Mouse (Mus musculus): Measurements from ENCODE around the gene Mtap. TPM values are rescaled to one million over a fixed set of nuclear protein-coding genes. Genes with fewer than 3 reads are reported as not detected.
A peak's percentile ranks its signal among the peaks of the same experiment; 100 is the strongest.

The Mtap gene
- polyA plus RNA-seq, 1 experiment = 13.9 TPM

DNA sequence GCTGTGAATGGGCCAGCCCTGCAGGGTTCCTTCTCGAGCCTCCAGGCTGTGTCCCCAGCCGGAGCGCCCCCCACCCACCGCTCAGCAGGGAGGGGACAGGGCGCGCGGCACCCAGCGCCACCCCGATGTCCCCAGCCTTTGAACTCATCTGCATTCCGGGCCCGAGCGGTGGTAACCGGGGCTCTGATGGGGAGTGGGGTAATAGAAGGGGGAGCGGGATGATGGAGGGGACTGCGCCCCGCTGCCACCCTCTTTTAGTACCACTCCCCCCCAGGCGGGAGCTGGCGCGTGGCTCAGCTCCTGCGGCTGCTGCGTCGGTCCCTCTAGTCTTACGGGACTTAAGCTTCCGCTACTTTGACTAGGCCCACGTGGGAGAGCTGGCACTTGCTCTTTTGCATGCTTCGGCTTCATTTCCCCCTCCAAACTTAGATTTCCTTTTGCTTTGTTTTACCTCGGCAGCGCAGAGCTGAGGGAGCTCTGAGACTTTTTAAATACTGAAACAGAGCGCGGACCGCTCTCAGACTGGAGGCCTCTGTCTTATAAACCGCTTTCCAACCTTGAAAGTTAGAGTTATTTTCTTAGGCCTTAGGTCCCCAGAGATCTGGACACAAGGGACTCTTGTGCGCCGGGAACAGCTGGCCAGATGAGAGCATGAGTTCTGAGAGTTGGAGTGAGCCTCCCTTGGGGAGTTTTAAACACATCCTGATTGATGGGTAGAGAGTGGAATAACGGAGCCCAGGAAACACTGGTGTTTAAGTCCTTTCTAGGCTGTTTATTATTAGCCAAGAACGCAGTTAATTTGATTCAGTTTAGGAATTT is 829 bp downstream of the Mtap start:
- no peak for TF ChIP-seq POLR2A (IDR thresholded peaks at IDR 0.05; ENCODE audit: borderline replicate concordance, extremely low read depth, insufficient read depth, insufficient read length, poor library complexity, severe bottlenecking)
- no peak for TF ChIP-seq CTCF (IDR thresholded peaks at IDR 0.05; ENCODE audit: borderline replicate concordance, extremely low read depth, insufficient read depth, insufficient read length)
- peak; percentile 77 for DNase-seq (ENCODE audit: low read depth)

DNA sequence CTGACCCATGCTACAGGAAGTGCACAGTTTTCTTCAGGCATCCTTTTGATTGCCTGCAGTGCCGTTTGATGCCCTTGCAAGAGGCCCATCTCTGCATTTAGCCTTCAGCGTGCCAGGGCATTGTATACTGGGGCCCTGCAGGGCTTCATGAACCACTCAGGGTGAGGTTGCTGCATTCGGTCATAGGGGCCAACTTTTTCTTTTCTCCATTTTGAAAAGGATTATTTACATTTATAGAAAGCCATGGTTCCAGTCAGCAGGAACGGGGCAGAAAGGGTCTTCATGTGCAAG is 1.4 kb downstream of the Mtap start:
- TF ChIP-seq CTCF (IDR thresholded peaks at IDR 0.05; ENCODE audit: borderline replicate concordance, extremely low read depth, insufficient read depth, insufficient read length) = no peak
- no peak for TF ChIP-seq POLR2A (IDR thresholded peaks at IDR 0.05; ENCODE audit: borderline replicate concordance, extremely low read depth, insufficient read depth, insufficient read length, poor library complexity, severe bottlenecking)

DNA sequence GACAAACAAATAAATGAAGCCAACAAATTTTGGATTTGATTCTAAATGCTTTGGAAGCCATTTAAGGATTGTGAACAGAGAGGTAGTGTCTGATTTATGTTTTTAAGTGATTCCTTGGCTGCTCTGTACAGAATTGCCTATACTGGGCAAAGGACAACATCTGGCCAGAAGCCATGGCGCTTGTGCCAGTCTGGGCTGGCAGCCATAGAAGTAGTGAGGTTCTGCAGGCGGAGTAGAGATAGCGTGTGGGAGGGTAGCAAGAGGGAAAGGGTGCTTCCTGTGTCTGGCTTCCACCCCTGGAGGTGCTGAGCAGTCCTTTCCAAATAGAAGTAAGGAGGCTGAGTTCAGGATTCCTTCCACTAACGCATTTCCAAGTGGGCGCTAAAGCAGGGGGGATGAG is 3.9 kb downstream of the Mtap start:
- TF ChIP-seq POLR2A (IDR thresholded peaks at IDR 0.05; ENCODE audit: borderline replicate concordance, extremely low read depth, insufficient read depth, insufficient read length, poor library complexity, severe bottlenecking) = no peak
- TF ChIP-seq CTCF (IDR thresholded peaks at IDR 0.05; ENCODE audit: borderline replicate concordance, extremely low read depth, insufficient read depth, insufficient read length) = no peak
- peak; percentile 68 for DNase-seq (ENCODE audit: low read depth)

More for the DNA sequence above, 1.4 kb downstream of the Mtap start:
- peak; percentile 40 for DNase-seq (ENCODE audit: low read depth)

DNA sequence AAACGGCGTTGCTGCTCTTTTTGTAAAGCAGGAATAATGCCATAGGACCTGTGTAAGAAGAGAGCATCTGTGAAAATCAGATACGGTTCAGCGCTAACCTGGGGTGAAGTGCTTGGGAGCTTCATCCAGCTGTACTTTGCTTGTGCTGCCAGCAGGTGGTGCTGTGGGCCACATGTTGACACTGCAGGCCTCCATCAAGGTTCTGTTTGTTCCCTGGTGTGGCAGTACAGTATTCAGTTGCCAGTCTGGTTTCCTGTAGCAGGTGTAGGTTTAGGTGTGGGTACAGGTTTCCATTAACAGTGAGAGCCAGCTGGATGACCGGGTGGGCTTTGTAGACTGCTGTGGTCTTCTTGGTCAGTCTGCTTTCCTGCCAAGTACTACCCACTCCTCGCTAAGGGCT is 8.5 kb downstream of the Mtap start:
- peak; percentile 92 for TF ChIP-seq CTCF (IDR thresholded peaks at IDR 0.05; ENCODE audit: borderline replicate concordance, extremely low read depth, insufficient read depth, insufficient read length)
- TF ChIP-seq POLR2A (IDR thresholded peaks at IDR 0.05; ENCODE audit: borderline replicate concordance, extremely low read depth, insufficient read depth, insufficient read length, poor library complexity, severe bottlenecking) = no peak

DNA sequence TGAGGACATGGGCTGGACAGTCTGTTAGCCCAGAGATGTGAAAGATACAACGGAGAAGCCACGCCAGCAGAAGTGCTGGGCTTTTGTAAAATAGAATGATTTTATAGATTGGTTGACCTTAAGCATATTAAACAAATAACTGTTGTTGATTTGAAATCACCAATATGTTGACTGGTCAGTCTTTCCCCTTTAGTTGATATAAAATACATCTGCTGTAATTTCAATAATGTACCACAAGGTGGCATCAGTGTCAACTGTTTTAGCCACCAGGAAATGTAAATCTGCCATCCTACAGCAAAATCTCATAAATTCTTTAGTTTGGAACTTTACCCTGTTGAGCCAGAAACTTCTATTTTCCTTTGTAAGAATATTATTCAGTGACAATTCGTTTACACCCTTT is 9.4 kb downstream of the Mtap start:
- TF ChIP-seq POLR2A (IDR thresholded peaks at IDR 0.05; ENCODE audit: borderline replicate concordance, extremely low read depth, insufficient read depth, insufficient read length, poor library complexity, severe bottlenecking) (no peak), CTCF (IDR thresholded peaks at IDR 0.05; ENCODE audit: borderline replicate concordance, extremely low read depth, insufficient read depth, insufficient read length) (peak; percentile 28; the same call in 1 of the 2 replicates)
- DNase-seq (ENCODE audit: low read depth) = peak; percentile 74

More for the DNA sequence above, 8.5 kb downstream of the Mtap start:
- peak; percentile 80 for DNase-seq (ENCODE audit: low read depth)

DNA sequence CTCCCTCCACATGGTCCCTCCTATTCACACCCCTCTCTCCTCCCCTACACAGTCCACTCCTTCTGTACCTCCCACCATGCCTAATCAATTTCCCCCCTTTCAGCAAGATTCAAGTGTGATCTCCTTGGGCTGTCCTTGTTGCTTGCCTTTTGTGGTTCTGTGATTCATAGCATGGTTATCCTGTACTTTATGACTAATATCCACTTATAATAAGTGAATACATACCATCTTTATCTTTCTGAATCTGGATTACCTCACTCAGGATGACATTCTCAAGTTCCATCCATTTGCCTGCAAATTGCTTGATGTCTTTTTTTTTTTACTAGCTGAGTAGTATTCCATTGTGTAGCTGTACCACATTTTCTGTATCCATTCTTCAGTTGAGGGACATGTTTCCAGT is 12.3 kb downstream of the Mtap start:
- DNase-seq (ENCODE audit: low read depth) = no peak

DNA sequence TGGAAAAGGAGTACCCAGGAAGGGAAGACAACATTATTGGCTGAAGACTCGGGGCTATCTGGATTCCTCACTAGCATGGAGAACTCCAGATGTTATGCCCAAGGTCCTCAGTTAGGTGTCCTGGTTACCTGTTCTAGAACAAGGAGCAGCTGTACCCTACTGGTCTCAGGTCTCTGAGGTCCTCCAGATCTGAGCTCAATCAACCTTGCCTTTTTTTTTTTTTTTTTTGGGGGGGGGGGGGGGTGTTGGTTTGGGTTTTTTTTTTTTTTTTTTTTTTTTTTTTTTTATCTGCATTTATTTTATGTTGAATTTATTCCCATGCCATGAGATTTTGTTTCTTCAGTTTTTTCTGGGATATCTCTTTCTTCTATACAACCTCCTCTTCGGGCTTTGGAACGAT is 24.5 kb downstream of the Mtap start:
- no peak for DNase-seq (ENCODE audit: low read depth)
- no peak for TF ChIP-seq CTCF (IDR thresholded peaks at IDR 0.05; ENCODE audit: borderline replicate concordance, extremely low read depth, insufficient read depth, insufficient read length)
- no peak for TF ChIP-seq POLR2A (IDR thresholded peaks at IDR 0.05; ENCODE audit: borderline replicate concordance, extremely low read depth, insufficient read depth, insufficient read length, poor library complexity, severe bottlenecking)

More for the DNA sequence above, 12.3 kb downstream of the Mtap start:
- TF ChIP-seq CTCF (IDR thresholded peaks at IDR 0.05; ENCODE audit: borderline replicate concordance, extremely low read depth, insufficient read depth, insufficient read length) (no peak), POLR2A (IDR thresholded peaks at IDR 0.05; ENCODE audit: borderline replicate concordance, extremely low read depth, insufficient read depth, insufficient read length, poor library complexity, severe bottlenecking) (no peak)

DNA sequence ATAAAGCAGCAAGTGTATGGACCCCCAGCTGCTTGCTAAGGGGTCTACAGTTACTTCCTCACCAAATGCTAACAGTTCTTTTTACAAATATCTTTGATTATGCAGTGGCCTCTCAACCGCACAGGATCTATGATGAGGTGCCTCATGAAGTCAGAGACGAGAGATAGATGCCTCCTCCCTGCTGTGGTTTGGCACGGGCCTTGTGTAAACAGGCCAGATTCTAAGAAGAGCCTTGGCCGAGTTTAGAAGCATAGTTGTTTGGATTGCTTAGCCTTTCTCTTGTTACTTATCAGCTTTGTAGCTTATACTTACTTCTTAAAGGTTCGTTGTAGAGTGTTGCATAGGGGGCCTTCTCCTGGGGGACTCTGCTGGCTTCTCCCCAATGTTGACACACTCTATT is 25.6 kb downstream of the Mtap start:
- DNase-seq (ENCODE audit: low read depth) = no peak
- no peak for TF ChIP-seq POLR2A (IDR thresholded peaks at IDR 0.05; ENCODE audit: borderline replicate concordance, extremely low read depth, insufficient read depth, insufficient read length, poor library complexity, severe bottlenecking)

DNA sequence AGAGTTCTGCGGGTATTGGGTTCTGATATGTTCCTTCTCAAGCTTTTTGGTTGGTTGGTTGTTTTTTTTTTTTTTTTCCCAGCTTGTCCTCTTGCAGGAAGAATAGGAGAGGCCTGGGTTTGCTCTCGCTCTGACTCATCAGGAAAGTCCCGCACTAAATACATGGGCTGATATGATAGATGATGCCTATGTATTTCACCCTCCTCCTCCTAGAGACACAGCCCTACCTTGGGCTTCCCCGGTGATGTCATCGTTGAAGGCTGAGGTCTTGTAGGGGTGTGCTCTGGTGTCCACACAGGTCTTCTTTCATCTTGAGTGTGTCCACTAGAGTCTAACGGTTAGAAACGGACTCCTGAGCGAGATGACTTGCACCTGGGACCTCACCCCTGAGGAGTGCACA is 26.7 kb downstream of the Mtap start:
- DNase-seq (ENCODE audit: low read depth) = no peak
- TF ChIP-seq CTCF (IDR thresholded peaks at IDR 0.05; ENCODE audit: borderline replicate concordance, extremely low read depth, insufficient read depth, insufficient read length) (no peak), POLR2A (IDR thresholded peaks at IDR 0.05; ENCODE audit: borderline replicate concordance, extremely low read depth, insufficient read depth, insufficient read length, poor library complexity, severe bottlenecking) (no peak)

DNA sequence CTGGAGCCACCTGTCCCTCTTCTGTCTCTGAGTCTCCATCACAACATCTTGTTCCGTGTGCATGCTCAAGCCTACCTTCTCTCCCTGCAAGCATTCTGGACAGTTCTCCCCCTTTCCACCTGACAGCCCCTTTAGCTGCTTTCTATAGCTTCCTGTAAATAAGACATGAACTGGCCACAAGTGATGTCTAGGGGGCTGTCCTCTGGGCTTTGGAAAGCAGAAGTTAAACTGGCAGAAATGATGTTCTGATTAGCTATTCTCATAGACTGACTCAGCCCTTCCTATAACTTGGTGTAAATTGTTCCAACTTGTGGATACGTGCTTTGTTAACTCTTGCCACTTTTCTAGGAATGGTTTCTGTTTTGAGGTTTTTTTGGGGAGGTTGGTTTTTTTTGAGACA is 27.8 kb downstream of the Mtap start:
- TF ChIP-seq POLR2A (IDR thresholded peaks at IDR 0.05; ENCODE audit: borderline replicate concordance, extremely low read depth, insufficient read depth, insufficient read length, poor library complexity, severe bottlenecking) (no peak), CTCF (IDR thresholded peaks at IDR 0.05; ENCODE audit: borderline replicate concordance, extremely low read depth, insufficient read depth, insufficient read length) (no peak)

DNA sequence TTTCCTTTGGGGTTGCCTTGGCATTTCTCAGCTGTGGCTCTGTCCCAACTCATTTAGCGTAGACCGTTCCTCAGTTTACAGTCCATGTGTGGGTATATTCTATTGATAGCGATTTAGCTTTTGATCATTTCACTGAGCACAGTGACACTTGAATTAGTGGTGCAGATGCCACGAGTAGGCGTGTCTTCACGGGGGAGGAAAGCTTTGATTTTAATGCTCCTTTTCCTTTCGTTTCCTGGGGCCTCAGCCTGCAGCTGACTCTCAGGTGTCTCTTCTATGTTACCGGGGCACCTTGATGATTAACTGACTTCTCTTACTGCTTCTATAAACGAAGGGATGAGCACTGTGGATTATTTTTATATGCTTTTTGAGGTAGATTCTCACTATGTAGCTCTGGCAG is 32.0 kb downstream of the Mtap start:
- no peak for TF ChIP-seq POLR2A (IDR thresholded peaks at IDR 0.05; ENCODE audit: borderline replicate concordance, extremely low read depth, insufficient read depth, insufficient read length, poor library complexity, severe bottlenecking)
- no peak for TF ChIP-seq CTCF (IDR thresholded peaks at IDR 0.05; ENCODE audit: borderline replicate concordance, extremely low read depth, insufficient read depth, insufficient read length)
- no peak for DNase-seq (ENCODE audit: low read depth)

More for the DNA sequence above, 27.8 kb downstream of the Mtap start:
- DNase-seq (ENCODE audit: low read depth) = no peak

DNA sequence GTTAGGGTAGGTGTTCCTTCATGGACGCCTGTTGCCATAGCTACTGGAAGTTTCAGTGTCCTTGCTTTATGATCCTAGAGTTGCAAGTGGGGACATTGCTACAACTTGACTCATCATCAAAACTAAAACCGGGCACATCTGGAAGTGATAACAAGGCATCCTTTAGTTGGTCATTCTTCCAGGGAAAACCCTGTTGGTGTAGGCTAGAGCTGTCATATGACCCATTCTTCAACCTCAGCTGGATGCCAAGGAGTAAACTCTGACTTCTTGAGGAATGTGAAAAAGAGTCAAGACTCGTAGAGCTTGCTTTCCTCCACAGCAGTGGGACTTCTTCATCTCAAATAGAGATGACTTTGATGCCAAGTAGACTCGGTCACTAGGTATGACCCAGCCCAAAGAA is 32.8 kb downstream of the Mtap start:
- no peak for TF ChIP-seq POLR2A (IDR thresholded peaks at IDR 0.05; ENCODE audit: borderline replicate concordance, extremely low read depth, insufficient read depth, insufficient read length, poor library complexity, severe bottlenecking)
- TF ChIP-seq CTCF (IDR thresholded peaks at IDR 0.05; ENCODE audit: borderline replicate concordance, extremely low read depth, insufficient read depth, insufficient read length) = no peak

More for the DNA sequence above, 32.8 kb downstream of the Mtap start:
- no peak for DNase-seq (ENCODE audit: low read depth)

All from brain, embryonic 14.5 days (tissue).